Mouse (Mus musculus) CD8-positive naive resting alpha-beta T cell, adult 57 days (primary cell): ENCODE data around the gene Csf1. TPM values are rescaled to one million over a fixed set of nuclear protein-coding genes. Genes with fewer than 3 reads are reported as not detected.

Source experiments
- total RNA-seq: library from RNA; stranded (reverse); gene quantifications from one replicate; pipeline ENCODE4 v1.2.4, GENCODE M21; 2023

Csf1 gene
- total RNA-seq: 3.1 TPM

GRCm38 (mm10) chr3:107759929-107760581 is at the start of gene Csf1:
TSS of gene Csf1 (minus strand) at chr3:107760469.

DNA sequence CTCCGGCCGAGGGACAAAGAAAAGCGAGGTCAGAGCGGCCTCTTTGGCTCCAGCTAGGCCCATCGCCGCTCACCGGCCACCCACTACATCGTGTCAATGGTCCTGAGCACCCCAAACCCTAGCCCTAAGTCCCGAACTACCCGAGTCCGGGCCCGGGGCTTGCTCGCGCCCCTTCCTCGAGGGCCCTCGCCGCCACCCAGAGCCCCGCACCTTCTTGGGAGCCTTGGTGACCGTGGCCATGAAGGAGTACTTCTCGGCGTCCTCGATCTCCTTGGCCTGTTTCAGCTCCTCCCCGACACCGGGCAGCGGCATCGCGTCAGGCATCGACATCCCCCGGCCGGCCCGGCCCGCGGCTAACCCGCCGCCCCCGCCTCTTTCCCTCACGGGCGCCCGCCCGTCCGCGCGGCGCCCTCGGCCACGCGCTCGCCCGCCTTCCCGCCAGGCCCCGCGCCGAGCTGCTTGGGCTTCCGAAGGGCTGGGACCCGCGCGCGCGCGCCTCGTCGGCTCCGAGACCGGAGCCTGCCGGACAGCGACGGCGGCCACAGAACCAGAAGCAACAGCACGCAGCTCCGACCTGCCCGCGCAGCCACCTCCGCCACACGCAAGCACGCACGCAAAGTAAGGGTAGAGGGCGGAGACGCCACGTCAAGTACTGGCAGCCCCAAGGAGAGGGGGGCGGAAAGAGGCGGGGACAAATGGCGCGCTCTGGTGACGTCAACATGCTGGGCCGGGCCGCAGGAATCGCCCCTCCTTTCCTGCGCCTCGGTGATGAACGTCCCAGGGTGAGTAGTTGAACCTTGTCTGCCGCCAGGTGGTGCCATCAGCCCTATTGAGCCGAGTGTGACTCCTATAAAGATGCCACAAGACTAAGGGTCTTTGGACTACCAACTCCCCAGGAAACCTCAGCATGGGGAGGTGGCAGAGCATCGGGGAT is 64.1 kb downstream of the Csf1 start, which contains the start of gene Ahcyl1:
Ahcyl1 (minus strand) TSS at position 613 of the 934 bp plus-strand sequence.

Other genes with a start within 250 kb of the Csf1 start
- not detected for gene Slc6a17, start 242.5 kb downstream of the Csf1 start, total RNA-seq
- not detected for gene Ubl4b, start 205.4 kb downstream of the Csf1 start, total RNA-seq
- gene Alx3, start 165.4 kb downstream of the Csf1 start, total RNA-seq: not detected
- gene Gm10961, start 129.1 kb downstream of the Csf1 start, total RNA-seq: not detected
- 48.0 TPM for gene Strip1, start 128.8 kb downstream of the Csf1 start, total RNA-seq
- gene Ahcyl1, start 63.9 kb downstream of the Csf1 start, total RNA-seq: 73.9 TPM
- gene Eps8l3, start 116.8 kb upstream of the Csf1 start, total RNA-seq: not detected
- gene Gstm5, start 135.4 kb upstream of the Csf1 start, total RNA-seq: not detected
- 2.4 TPM for gene Gstm7, start 171.3 kb upstream of the Csf1 start, total RNA-seq
- gene Gstm6, start 183.3 kb upstream of the Csf1 start, total RNA-seq: not detected
- gene Gstm3, start 208.8 kb upstream of the Csf1 start, total RNA-seq: not detected
- not detected for gene Gstm2, start 226.0 kb upstream of the Csf1 start, total RNA-seq